19 mouse cellular contexts compared by ENCODE assay signal in genomic region chr1:194808681-194809080, GRCm38 (mm10).
DNase-seq lines count a peak whose midpoint lies in the region; ATAC-seq and TF ChIP-seq lines count a peak whose summit lies in the region.
"Had no signal": no experiment of that assay in that cellular context is flagged by ENCODE, and none has a peak within 500 bp of the region (broad histone marks: within the 10 kb centered on the region; RNA-seq: fewer than 3 reads in every experiment).

No protein-coding gene starts in this region.

- TF ChIP-seq CTCF in intestine, postnatal 0 days (IDR thresholded peaks at IDR 0.05; ENCODE audit: low read depth) = no peak

- no peak for ATAC-seq in intestine, embryonic 14.5 days (replicated peaks; ENCODE audit: low FRiP score, low TSS enrichment, low read depth)
- ATAC-seq in intestine, postnatal 0 days = no peak
- peak; percentile 80; the same call in 1 of the 2 replicates for ATAC-seq in lung, embryonic 15.5 days (ENCODE audit: borderline replicate concordance, extremely low read depth, low FRiP score, low TSS enrichment)
- ATAC-seq: forebrain, embryonic 13.5 days; hindbrain, embryonic 16.5 days; midbrain, embryonic 15.5 days had no signal

- no peak overlapping the region for H3K9ac ChIP-seq in intestine, embryonic 14.5 days (ENCODE audit: low read length)
- no peak overlapping the region for H3K9ac ChIP-seq in intestine, postnatal 0 days (ENCODE audit: low read depth, low read length)
- no peak overlapping the region for H3K9ac ChIP-seq in lung, embryonic 15.5 days
- H3K9ac ChIP-seq: forebrain, embryonic 13.5 days; midbrain, embryonic 15.5 days had no signal

- no peak overlapping the region for H3K4me3 ChIP-seq in intestine, embryonic 14.5 days (ENCODE audit: low read depth, low read length)
- H3K4me3 ChIP-seq in intestine, postnatal 0 days (ENCODE audit: low read depth, low read length) = no peak overlapping the region
- H3K4me3 ChIP-seq in lung, embryonic 15.5 days = no peak overlapping the region
- H3K4me3 ChIP-seq: forebrain, embryonic 13.5 days; left cerebral cortex, adult 2 months; limb, embryonic 10.5 days; liver, embryonic 12.5 days; midbrain, embryonic 15.5 days had no signal

- DNase-seq in intestine, embryonic 14.5 days (ENCODE audit: low spot score) = peak; percentile 48
- no peak for DNase-seq in lung, postnatal 25 days (ENCODE audit: low spot score)
- peak; percentile 8 to 33 for DNase-seq in lung, postnatal 4 days
- DNase-seq in adrenal gland, postnatal 14 days = no peak
- no peak for DNase-seq in adrenal gland, postnatal 36 days
- DNase-seq: adrenal gland, adult 2 months; cerebellum, adult 11 months; cerebellum, postnatal 25 days; gastrocnemius, postnatal 36 days; retina, postnatal 1 day had no signal

- peak overlapping the region; percentile 48 for H3K27ac ChIP-seq in intestine, embryonic 14.5 days (ENCODE audit: low read depth)
- no peak overlapping the region for H3K27ac ChIP-seq in intestine, postnatal 0 days (ENCODE audit: low read depth, low read length)
- H3K27ac ChIP-seq in lung, embryonic 15.5 days = peak overlapping the region; percentile 76
- H3K27ac ChIP-seq: forebrain, embryonic 13.5 days; left cerebral cortex, adult 2 months; limb, embryonic 10.5 days; liver, embryonic 12.5 days; midbrain, embryonic 15.5 days had no signal

- peaks cover 40% of the 10 kb centered on the region for H3K36me3 ChIP-seq in intestine, embryonic 14.5 days (ENCODE audit: control insufficient read depth, insufficient read depth, low read length)
- peaks cover 42% of the 10 kb centered on the region for H3K36me3 ChIP-seq in intestine, postnatal 0 days (ENCODE audit: control insufficient read depth, insufficient read depth)
- H3K36me3 ChIP-seq in lung, embryonic 15.5 days = peaks cover 27% of the 10 kb centered on the region
- H3K36me3 ChIP-seq: G1E had no signal

- no peak overlapping the region for H3K4me2 ChIP-seq in intestine, embryonic 14.5 days (ENCODE audit: low read length)
- H3K4me2 ChIP-seq in intestine, postnatal 0 days (replicated peaks; ENCODE audit: low read depth) = no peak overlapping the region
- no peak overlapping the region for H3K4me2 ChIP-seq in lung, embryonic 15.5 days
- H3K4me2 ChIP-seq: forebrain, embryonic 13.5 days; midbrain, embryonic 15.5 days had no signal

- 0 out of 2 replicates have a peak, but pooled peaks cover 2% of the 10 kb centered on the region for H3K4me1 ChIP-seq in intestine, embryonic 14.5 days (replicated peaks; ENCODE audit: control insufficient read depth, insufficient read depth, low read length)
- H3K4me1 ChIP-seq in intestine, postnatal 0 days (replicated peaks; ENCODE audit: control insufficient read depth, insufficient read depth, low read length) = no peaks in the 10 kb centered on the region
- peaks cover 22% of the 10 kb centered on the region for H3K4me1 ChIP-seq in lung, embryonic 15.5 days
- H3K4me1 ChIP-seq: forebrain, embryonic 13.5 days; limb, embryonic 10.5 days; midbrain, embryonic 15.5 days had no signal

- no peaks in the 10 kb centered on the region for H3K9me3 ChIP-seq in intestine, embryonic 14.5 days (ENCODE audit: control insufficient read depth, low read length)
- H3K9me3 ChIP-seq in intestine, postnatal 0 days (ENCODE audit: control insufficient read depth) = no peaks in the 10 kb centered on the region
- no peaks in the 10 kb centered on the region for H3K9me3 ChIP-seq in lung, embryonic 15.5 days
- H3K9me3 ChIP-seq: forebrain, embryonic 13.5 days; G1E; limb, embryonic 10.5 days; liver, embryonic 12.5 days; midbrain, embryonic 15.5 days had no signal

- no peaks in the 10 kb centered on the region for H3K27me3 ChIP-seq in intestine, embryonic 14.5 days (replicated peaks; ENCODE audit: control insufficient read depth, insufficient read depth, low read length)
- no peaks in the 10 kb centered on the region for H3K27me3 ChIP-seq in intestine, postnatal 0 days (replicated peaks; ENCODE audit: control insufficient read depth, insufficient read depth, low read length)
- no peaks in the 10 kb centered on the region for H3K27me3 ChIP-seq in lung, embryonic 15.5 days
- H3K27me3 ChIP-seq: forebrain, embryonic 13.5 days; liver, embryonic 12.5 days; midbrain, embryonic 15.5 days had no signal

Comparison
In these comparisons a context has a peak if more than half of its experiments do, and no peak if none do; other contexts are left out.
1. DNase-seq: peak in intestine, embryonic 14.5 days (single experiment) and lung, postnatal 4 days (2 of 2); none in lung, postnatal 25 days (single experiment), adrenal gland, postnatal 14 days (single experiment) and adrenal gland, postnatal 36 days (0 of 2).